Mouse (Mus musculus) T-helper 1 cell (primary cell): ENCODE measurements around the gene Gm21317.
"Not testable (repeated sequence)": the region's sequence is repeated elsewhere in the genome, so short reads cannot be mapped to it uniquely, and the experiment has no call there.

Source experiments
- in situ Hi-C: fragments of 300-600 bp; cut with MboI, MseI; formaldehyde crosslinking; loops from one replicate; pipeline ENCODE4 v1.15.1; 2025; ENCODE audit warnings: high pct_unique_total_duplicates

Gm21317 gene

GRCm38 (mm10) chrY:82224927-82225326, at the start of gene Gm21317:
TSS of gene Gm21317 (plus strand) at chrY:82225227.
- in situ Hi-C loops, result not testable (repeated sequence)
